In genomic region chr8:126884202-126884926, GRCm38 (mm10) we compare ENCODE assay signal across 10 mouse cellular contexts.
DNase-seq lines count a peak whose midpoint lies in the region; ATAC-seq and TF ChIP-seq lines count a peak whose summit lies in the region.
"Had no signal": no experiment of that assay in that cellular context is flagged by ENCODE, and none has a peak within 500 bp of the region (broad histone marks: within the 10 kb centered on the region; RNA-seq: fewer than 3 reads in every experiment).

No protein-coding gene starts in this region.

- H3K4me3 ChIP-seq in limb, embryonic 14.5 days (replicated peaks; ENCODE audit: low read length) = no peak overlapping the region
- H3K4me3 ChIP-seq: stomach, embryonic 15.5 days had no signal

- no peak for TF ChIP-seq POLR2A in limb, embryonic 14.5 days (IDR thresholded peaks at IDR 0.05; ENCODE audit: borderline replicate concordance, extremely low read depth, insufficient read depth, insufficient read length)

- no peak for ATAC-seq in limb, embryonic 14.5 days (ENCODE audit: low FRiP score, low read depth)
- ATAC-seq in monocyte, adult 5-6 weeks (replicated peaks; ENCODE audit: insufficient number of reproducible peaks, low FRiP score, low TSS enrichment, poor library complexity, severe bottlenecking) = no peak

- H3K9ac ChIP-seq in limb, embryonic 14.5 days (ENCODE audit: low read depth, low read length, severe bottlenecking) = no peak overlapping the region
- H3K9ac ChIP-seq: stomach, embryonic 15.5 days had no signal

- 57% methylated on average over 6 of the region's 6 CpGs for WGBS in limb, embryonic 14.5 days

- peak; percentile 71 for DNase-seq in layer of hippocampus, adult 11-12 months (ENCODE audit: low spot score)
- no peak for DNase-seq in layer of hippocampus, postnatal 25 days (ENCODE audit: extremely low spot score in 1 of 2, low spot score in 1 of 2)
- peak; percentile 46 to 67 for DNase-seq in cerebellum, postnatal 25 days
- DNase-seq in heart, adult 8-10 months (ENCODE audit: low spot score) = peak; percentile 85
- DNase-seq in kidney, adult 18-20 months = peak; percentile 59
- DNase-seq in limb, embryonic 14.5 days (ENCODE audit: low spot score) = peak; percentile 61
- DNase-seq in retina, postnatal 1 day = peak; percentile 85

- no peak overlapping the region for H3K4me2 ChIP-seq in limb, embryonic 14.5 days (replicated peaks; ENCODE audit: low read depth, low read length, severe bottlenecking)
- H3K4me2 ChIP-seq: stomach, embryonic 15.5 days had no signal

- no peaks in the 10 kb centered on the region for H3K9me3 ChIP-seq in limb, embryonic 14.5 days (ENCODE audit: control insufficient read depth, low read length)
- H3K9me3 ChIP-seq: G1E; stomach, embryonic 15.5 days had no signal

- no peaks in the 10 kb centered on the region for H3K27me3 ChIP-seq in limb, embryonic 14.5 days (ENCODE audit: control insufficient read depth, insufficient read depth, low read length)
- H3K27me3 ChIP-seq: stomach, embryonic 15.5 days had no signal

- no peak overlapping the region for H3K27ac ChIP-seq in limb, embryonic 14.5 days (replicated peaks; ENCODE audit: low read depth, low read length)
- H3K27ac ChIP-seq: stomach, embryonic 15.5 days had no signal

- H3K36me3 ChIP-seq in limb, embryonic 14.5 days (ENCODE audit: control insufficient read depth, insufficient read depth, low read length) = no peaks in the 10 kb centered on the region
- H3K36me3 ChIP-seq: G1E; stomach, embryonic 15.5 days had no signal

- peaks cover 32% of the 10 kb centered on the region for H3K4me1 ChIP-seq in limb, embryonic 14.5 days (ENCODE audit: control insufficient read depth, insufficient read depth, low read length)

Comparison
In these comparisons a context has a peak if more than half of its experiments do, and no peak if none do; other contexts are left out.
1. DNase-seq: peak in layer of hippocampus, adult 11-12 months (single experiment), cerebellum, postnatal 25 days (2 of 2), heart, adult 8-10 months (single experiment), kidney, adult 18-20 months (single experiment), limb, embryonic 14.5 days (single experiment) and retina, postnatal 1 day (single experiment); none in layer of hippocampus, postnatal 25 days (0 of 2).